Mouse (Mus musculus) ES-Bruce4 (cell line): ENCODE measurements at regions not wholly inside any gene's neighbourhood (a gene's known extent, or its start where the extent isn't known, plus 50 kb on each side); places are given as distances from the start of the nearest gene placed in this dataset.
A peak's percentile ranks its signal among the peaks of the same experiment; 100 is the strongest.

ENCODE experiments used
- H3K27ac ChIP-seq: 2 replicates; pipeline ENCODE4 v1.5.1; 2012; ENCODE audit warnings: low read length, inconsistent platforms; ENCODE audit not compliant: insufficient read depth
- H3K27me3 ChIP-seq: 2 replicates; pipeline ENCODE4 v1.6.1; 2012; ENCODE audit warnings: mild to moderate bottlenecking, low read length, inconsistent platforms; ENCODE audit not compliant: control insufficient read depth, poor library complexity, insufficient read depth, severe bottlenecking
- H3K36me3 ChIP-seq: 2 replicates; pipeline ENCODE4 v1.6.1; 2012; ENCODE audit warnings: inconsistent platforms, mild to moderate bottlenecking, low read length, moderate library complexity; ENCODE audit not compliant: control insufficient read depth, poor library complexity, insufficient read depth, severe bottlenecking
- H3K4me1 ChIP-seq: one replicate; pipeline ENCODE4 v1.8.1; 2011; ENCODE audit warnings: low read length; ENCODE audit not compliant: control insufficient read depth, insufficient read depth
- H3K4me3 ChIP-seq: 2 replicates; pipeline ENCODE4 v1.5.1; 2011; ENCODE audit warnings: low read depth, mild to moderate bottlenecking, low read length
- H3K9ac ChIP-seq: 2 replicates; pipeline ENCODE4 v1.6.1; 2012; ENCODE audit warnings: low read depth, mild to moderate bottlenecking, inconsistent platforms; ENCODE audit not compliant: poor library complexity, severe bottlenecking
- H3K9me3 ChIP-seq: replicated peaks from 2 replicates; pipeline ENCODE4 v1.6.1; 2012; ENCODE audit warnings: mild to moderate bottlenecking, low read length, inconsistent platforms; ENCODE audit not compliant: control insufficient read depth, poor library complexity, insufficient read depth, severe bottlenecking
- CTCF ChIP-seq: IDR thresholded peaks from one replicate; pipeline ENCODE4 v1.8.1; 2011; ENCODE audit warnings: low read depth, low read length
- EP300 ChIP-seq: IDR thresholded peaks from 2 replicates; pipeline ENCODE4 v1.6.1; 2011; ENCODE audit warnings: low read depth, low read length; ENCODE audit not compliant: insufficient read depth
- POLR2A ChIP-seq: IDR thresholded peaks from one replicate; pipeline ENCODE4 v1.8.1; 2011; ENCODE audit warnings: low read length; ENCODE audit not compliant: insufficient read depth

DNA sequence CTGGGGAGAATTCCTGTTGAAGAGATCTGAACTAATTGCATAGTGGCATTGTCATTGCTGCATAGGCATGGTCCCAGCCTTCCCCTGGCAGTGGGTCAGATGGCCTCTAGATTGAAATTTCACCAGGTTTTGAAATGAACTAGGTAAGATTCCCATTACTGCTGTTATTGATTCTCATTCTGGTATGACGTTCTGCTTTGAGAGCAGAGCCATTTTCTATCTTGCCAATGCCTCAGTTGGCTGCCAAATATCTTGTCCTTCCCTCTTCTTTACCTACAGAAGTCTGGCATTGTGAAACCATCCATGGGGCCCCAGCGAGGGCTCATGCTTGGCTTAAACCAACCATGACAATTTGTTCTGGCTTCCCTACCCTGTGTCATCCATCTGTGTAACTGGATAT, 232.5 kb downstream of the Gm10260 start:
- Histone ChIP-seq H3K9ac (no peak overlapping the region), H3K36me3 (no peaks in the 10 kb centered on the region), H3K27me3 (no peaks in the 10 kb centered on the region), H3K4me3 (no peak overlapping the region), H3K27ac (no peak overlapping the region), H3K4me1 (peaks cover 4% of the 10 kb centered on the region), H3K9me3 (no peaks in the 10 kb centered on the region)
- TF ChIP-seq EP300, result no peak
- TF ChIP-seq CTCF, result no peak

DNA sequence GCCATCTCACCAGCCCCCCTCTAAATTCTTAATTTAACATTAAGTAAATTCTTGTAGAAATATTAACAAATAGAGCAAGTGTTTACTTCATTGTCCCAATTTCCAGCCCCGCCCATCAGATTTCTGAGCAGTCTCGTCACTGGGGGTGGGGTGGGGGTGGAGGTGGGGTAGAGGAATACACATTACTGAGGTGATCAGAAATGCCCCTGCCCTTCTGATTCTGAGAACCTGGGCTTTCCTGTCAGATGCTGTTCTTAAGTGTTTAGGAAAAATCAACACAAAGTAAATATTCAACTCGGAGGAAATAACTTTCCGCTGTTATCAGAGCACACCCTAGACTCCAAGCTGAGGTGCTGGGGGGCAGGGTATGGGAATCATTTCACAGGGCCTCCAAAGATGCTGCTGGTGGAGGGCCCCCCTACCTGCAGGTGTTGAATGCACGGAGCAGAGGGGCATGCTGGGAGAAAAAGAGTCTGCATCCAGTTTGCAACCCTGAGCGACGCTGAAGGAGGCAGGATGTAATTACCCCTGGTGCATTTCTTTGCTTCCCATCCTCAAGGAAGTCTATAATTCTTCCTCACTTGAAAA, 235.5 kb downstream of the Gm10260 start:
- Histone ChIP-seq H3K27me3 (no peaks in the 10 kb centered on the region), H3K36me3 (no peaks in the 10 kb centered on the region), H3K9ac (no peak overlapping the region; the same call in 1 of the 2 replicates), H3K9me3 (no peaks in the 10 kb centered on the region), H3K4me1 (peaks cover 4% of the 10 kb centered on the region), H3K4me3 (no peak overlapping the region), H3K27ac (no peak overlapping the region)
- TF ChIP-seq POLR2A (no peak), CTCF (no peak), EP300 (no peak)

DNA sequence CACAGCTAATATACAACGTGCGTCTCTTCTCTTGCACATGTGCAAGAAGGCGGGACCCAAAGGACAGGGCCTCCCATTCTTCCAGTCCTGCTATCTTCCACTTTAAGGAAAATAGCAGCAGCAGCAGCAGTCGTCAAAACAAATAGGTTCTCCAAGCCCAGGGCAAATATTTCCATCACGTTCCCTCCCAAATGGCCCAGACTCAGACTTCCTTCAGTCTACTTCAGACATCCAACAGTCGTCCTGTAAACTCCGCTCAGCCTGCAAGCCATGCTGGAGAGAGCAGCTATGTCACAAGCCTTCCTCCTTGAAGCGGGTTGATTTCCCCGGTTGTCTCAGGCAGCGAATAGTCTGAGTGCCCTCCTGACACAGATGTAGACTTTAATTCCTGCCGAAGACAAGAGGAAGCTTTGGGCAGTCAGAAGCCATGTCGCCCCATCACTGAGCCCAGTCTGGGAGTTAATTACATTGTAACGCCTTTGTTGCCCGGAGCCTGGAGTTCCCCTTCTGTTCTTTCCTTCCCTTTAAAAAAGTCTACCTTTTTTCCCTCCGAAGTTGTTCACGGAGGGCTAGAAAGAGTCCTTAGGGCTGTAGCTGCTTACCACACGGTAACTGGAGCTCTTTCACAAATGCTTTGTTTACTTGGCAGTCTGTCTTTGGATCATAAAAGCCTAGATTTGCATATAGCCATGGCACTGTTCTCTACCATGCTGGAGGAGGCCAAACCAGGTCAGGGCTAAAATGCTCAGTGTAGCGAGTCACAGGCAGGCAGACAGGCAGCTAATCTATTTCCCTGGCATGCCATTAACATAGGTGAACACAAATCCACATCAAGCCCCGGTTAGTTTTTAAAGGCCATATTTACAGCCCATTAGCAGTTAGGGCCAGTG, 236.7 kb downstream of the Gm10260 start:
- Histone ChIP-seq H3K9ac (peak overlapping the region; percentile 20), H3K27ac (peak overlapping the region; percentile 13; the same call in 1 of the 2 replicates)

DNA sequence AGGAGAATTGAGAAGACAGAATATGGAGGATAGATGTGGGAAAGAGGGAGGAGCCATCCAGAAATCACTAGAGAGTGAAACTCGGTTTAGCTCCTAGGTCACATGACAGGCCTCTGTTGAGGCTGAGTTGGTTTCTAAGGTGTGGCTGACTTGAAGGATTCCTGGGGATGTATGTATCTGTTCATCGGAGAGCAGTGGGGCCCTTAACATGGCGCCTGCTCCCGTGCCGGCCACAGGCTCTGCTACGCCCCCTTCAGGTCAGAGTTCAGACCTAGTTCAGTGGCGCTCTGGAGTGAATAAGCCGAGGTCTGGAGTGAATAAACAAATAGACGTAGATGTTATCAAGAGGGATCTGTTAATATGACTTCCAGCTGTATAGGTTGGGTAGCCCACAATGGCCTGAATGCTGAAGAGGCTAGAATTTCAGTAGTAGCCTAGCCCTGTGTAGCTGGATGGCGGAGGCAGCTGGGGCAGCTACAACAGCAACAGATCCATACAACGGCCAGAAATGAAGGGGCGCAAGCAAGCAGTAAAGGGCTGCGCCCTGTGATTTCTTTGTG, 239.4 kb downstream of the Gm10260 start:
- H3K36me3 ChIP-seq, result no peaks in the 10 kb centered on the region
- TF ChIP-seq POLR2A (no peak), CTCF (peak; percentile 54)
- no peak overlapping the region for H3K4me3 ChIP-seq
- no peaks in the 10 kb centered on the region for H3K9me3 ChIP-seq
- no peak overlapping the region for H3K27ac ChIP-seq
- peaks cover 4% of the 10 kb centered on the region for H3K4me1 ChIP-seq
- H3K9ac ChIP-seq, result no peak overlapping the region
- H3K27me3 ChIP-seq, result no peaks in the 10 kb centered on the region

More for the DNA sequence above, 236.7 kb downstream of the Gm10260 start:
- Histone ChIP-seq H3K36me3 (no peaks in the 10 kb centered on the region), H3K27me3 (no peaks in the 10 kb centered on the region), H3K9me3 (no peaks in the 10 kb centered on the region), H3K4me3 (no peak overlapping the region), H3K4me1 (peaks cover 4% of the 10 kb centered on the region)
- no peak for TF ChIP-seq EP300

DNA sequence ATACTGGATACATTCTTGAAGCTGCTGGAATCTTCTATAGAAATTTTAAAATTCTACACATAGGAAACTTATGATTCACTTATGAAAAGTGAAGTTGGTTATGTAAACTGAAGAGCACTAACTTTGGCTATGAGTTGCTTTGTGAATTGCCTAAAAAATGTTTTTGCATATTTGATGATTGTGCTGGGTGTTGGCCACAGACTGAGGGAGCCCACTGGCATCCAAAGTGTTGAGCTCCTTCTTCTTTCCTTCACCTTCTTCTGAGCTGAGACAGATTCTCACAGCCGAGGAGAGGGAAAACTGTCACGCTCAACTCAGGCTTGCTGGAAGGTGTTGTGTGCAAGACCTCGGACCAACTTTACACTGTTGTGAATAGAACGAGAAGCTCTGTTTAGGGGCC, 243.7 kb downstream of the Gm10260 start:
- Histone ChIP-seq H3K27ac (no peak overlapping the region), H3K4me1 (no peaks in the 10 kb centered on the region), H3K27me3 (no peaks in the 10 kb centered on the region), H3K9me3 (no peaks in the 10 kb centered on the region), H3K36me3 (peaks cover under 1% of the 10 kb centered on the region), H3K4me3 (no peak overlapping the region), H3K9ac (no peak overlapping the region)
- TF ChIP-seq CTCF (no peak), EP300 (no peak), POLR2A (no peak)
